Mouse (Mus musculus): ENCODE measurements around the gene U2af1l4. TPM values are rescaled to one million over a fixed set of nuclear protein-coding genes. Genes with fewer than 3 reads are reported as not detected.

The U2af1l4 gene
- total RNA-seq, 4 experiments from 2014 or later = 70.4 to 83.6 (median 73.1) TPM

DNA sequence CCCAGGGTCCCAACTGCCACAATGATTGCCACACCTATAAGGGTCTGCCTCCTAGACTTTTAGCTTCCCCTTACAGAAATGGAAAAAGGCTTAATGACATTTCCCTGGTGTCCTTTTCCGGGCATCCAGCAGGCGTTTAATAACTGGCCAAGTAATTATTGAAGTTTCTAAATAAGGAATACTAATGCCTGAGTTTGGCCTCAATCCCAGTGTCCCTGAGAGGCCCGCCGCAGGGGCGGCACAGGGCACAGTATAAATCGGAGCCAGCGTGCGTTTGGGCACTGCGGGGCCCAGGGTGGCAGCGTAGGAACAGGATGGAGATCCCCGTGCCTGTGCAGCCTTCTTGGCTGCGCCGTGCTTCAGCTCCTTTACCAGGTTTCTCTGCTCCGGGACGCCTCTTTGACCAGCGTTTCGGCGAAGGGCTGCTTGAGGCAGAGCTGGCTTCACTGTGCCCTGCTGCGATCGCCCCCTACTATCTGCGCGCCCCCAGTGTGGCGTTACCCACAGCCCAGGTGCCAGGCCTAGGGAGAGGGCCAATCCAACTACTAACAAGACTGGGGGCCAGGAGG, 10.0 kb upstream of the U2af1l4 start:
- peak; percentile 71 for DNase-seq

DNA sequence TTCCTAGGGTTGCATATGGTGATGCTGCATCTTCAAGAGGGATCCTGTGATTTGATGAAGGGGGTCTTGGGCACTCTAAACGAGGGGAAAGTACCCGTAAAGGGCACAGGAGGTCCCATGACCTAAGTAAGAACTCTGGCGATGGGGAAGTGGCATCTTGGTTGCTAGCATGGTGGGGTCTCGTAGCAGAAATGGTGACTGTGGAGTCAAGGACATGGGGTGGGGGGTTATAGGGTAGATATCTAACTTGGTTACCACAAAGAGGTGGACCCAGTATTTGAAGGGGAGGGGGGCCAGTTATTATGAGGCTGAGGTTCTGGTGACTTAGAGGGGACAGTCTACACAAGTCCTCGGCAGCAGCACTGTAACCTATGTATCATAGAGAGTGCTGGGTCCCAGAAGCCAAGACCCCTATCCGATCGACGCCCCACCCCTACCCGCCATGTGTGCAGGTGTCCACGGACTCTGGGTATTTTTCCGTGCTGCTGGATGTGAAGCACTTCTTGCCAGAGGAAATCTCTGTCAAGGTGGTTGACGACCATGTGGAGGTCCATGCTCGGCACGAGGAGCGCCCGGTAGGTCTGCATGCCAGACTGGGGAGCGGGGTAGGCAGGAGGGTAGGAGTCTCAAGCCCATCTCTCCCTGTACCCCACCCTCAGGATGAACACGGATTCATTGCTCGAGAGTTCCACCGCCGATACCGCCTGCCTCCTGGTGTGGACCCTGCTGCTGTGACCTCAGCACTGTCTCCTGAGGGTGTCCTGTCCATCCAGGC, 9.1 kb upstream of the U2af1l4 start:
- no peak for DNase-seq

DNA sequence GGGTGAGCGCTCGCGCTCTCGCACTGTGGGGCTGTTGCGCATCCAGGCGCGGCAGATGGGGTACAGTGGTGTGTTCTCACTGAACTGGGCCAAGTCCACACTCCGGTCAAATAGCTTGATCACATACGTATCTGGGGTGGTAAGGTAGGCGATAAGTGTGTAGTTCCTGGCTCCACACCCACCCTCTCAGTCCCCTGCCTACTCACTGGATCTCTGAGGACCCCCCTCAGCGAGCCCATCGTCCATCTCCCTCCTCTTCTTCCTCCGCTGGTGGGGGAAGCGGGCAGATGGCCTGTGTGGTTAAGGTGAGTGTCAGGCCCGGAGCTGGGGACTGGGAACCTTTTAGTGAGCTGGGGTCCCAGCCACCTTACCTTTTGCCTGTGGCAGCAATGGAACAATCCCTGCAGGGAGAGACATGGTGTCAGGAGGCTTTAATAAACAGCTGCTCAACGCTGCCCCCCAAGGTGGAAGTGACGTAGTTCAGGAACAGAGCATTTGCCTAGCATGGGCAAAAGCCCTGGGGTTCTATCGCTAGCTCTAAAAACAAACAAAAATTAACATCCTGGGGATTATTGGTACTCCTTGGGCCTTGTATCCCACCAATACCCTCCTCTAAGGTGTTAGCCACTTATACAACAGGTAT, 6.1 kb upstream of the U2af1l4 start:
- no peak for DNase-seq

DNA sequence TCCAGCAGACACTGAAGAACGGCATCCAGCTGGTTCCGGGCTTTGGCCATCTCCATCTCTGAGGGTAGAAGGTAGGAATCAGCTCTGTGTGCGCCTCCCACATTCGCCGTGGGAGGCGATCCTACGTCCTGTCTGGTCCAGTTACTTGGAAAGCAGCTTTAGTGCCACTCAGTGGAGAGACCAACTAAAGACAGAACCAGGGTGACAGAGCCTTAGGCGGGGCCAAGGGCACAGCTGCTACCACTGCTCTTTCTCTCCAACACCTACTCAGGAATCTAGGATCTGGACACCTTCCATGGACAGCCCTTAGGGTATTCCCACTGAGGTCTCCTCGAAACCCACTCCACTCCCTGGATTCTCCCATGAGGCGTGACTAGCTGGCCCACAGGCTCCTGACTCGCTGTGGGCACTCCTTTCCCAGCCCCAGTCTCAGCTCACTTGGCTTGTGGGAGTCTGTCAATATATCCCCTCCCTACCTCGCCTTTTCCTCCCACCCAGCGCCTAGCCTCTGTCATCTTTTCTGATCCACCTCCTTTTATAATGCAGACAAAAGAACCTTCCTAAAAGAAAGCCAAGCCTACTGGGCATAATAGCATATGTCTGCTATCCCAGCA, 5.1 kb upstream of the U2af1l4 start:
- no peak for DNase-seq

DNA sequence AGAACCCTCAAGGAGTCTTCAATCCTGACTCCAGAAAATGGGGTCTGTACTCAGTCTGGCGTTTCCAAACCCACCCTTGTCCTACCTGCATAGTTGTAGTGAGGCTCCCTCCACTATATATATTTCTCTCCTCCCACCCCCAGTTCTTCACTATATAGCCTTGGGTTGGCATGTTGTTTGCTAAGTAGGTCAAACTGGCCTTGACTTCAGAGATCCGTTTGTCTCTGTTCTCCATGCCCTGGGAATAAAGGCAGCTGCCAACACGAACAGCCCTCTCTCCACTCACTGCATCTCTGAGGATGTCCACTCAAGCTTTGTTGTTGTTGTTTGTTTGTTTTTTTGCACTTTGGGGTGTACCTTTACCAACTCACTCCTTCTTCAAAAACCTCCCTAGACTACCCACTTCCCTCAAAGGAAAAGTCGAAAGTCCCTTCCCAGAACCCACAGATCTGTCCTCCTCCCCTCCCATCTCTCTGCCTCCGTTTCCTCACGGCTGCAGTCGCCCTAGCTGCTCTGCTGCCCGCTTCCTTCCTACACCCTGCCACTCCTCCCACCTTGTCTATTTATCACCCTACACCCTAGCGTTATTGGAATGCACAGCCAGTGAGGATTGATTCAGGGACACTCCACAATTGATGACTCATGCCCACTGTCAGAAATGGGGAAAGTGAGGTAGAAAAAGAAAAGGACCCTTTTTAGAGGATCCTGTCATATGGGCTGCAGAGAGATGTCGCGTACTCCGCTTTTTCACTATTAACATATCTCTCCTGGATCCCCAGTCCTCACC, 4.3 kb upstream of the U2af1l4 start:
- no peak for DNase-seq

DNA sequence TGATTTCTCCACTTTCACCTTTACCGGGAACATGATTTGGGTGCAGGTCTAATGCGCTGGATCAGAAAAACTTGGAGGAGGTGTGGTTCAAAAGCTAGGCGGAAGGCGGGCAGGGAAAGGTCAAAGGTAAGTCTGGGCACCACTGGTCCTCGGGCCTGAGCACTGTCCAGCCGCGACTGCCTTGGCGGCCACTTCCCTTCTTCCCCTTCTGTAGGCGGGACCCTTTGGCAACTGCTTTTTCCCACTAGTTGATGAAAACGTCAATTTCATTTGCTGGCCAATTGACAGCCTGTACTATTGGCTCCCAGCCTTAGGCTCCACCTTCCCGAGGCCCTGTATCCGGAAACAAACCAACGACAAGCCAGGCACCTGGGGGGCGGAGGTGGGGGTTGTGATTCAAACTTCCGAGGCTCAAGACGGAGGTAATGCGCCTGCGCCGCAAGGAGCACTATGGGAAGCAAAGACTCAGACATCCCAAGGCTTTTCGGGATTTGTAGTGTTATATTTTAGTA, 3.6 kb upstream of the U2af1l4 start, which contains the start of gene Lin37:
Gene Lin37, minus strand, starts transcription at position 396 of the 512 bp plus-strand sequence.
- DNase-seq = peak; percentile 99

DNA sequence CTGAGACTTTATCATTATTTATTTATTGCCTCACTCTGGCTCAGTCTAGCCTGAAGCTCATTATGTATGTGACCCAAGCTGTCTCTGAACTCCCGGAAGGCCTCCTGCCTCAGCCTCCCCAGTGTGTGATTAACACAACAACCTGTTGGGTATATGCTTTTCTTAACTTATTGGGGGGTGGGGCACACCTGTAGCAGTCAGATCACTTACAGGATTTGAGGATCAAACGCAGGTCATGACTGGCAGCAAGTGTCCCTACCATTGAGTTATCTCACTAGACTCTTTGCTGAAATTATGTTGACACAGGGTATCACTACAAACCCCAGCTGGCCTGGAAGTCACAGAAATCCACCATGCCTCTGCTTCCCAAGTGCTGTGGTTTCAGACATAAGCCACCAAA, 2.8 kb upstream of the U2af1l4 start:
- DNase-seq = no peak

DNA sequence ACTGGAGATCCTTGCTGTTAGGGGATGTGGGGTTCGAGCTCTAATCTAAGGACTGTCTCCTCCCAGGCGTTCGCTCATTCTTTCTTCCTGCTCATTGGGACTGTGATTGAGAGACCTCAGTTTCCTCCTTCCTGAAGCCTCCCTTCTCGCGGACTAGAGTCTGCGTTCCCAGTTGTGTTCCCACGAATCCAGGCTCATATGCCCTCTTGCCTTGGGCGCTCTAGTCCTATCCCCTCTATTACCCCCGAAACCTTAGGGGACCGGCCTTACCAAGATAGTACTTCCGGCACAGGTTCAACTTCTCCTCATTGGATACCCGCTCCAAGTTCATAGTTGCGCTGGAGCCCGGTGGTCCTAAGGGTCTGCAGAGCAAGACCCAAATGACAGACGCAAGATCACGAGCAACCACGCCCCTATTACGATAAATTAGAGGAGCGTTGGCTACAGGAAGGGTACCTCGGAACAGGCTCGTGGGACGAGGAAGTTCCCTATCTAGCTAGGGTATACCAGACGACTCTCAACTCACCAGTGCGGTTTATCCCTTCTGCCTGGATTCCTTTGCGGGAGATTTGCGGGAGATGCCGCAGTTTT, 480 bp upstream of the U2af1l4 start:
- DNase-seq = no peak

DNA sequence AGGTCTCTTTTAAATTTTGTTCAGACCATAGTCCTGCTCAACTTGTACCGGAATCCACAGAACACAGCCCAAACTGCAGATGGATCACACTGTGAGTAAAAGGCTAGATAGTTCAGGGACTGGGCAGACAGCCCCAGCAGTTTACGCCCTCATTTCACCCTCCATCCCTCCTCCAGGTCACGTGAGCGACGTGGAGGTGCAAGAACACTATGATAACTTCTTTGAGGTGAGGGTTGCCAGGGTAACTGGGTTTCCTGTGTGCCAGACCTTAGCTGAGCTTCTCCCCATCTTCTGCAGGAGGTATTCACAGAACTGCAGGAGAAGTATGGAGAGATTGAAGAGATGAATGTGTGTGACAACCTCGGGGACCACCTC, 792 bp downstream of the U2af1l4 start:
- no peak for DNase-seq

DNA sequence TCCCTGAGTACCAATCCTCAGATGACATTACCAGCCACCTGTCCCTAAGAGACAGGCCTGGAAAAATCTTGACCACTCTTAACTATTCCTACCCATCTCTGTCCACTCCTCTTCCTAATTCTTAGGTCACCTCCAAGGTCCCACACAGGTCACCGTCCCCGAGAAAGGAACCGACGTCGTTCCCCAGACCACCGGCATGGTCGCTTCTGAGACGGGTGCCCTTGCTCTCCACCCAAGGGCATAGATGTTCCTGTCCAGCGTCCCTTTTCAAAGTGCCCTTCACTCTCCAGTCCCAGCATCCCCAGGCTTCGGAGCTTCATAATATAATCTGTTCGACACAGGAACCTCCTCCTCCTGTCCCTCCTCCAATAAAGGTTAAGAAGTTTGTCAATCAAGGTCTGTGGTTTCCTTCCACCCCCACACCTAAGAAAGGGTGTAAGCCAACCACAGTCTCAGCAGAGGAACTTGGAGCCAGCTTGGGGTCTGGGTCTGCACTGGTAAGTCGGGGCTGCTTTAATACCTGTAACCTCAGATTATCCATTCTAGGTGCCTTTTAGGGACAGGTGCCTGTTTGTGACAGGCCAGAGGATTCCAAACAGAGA, 2.0 kb downstream of the U2af1l4 start, which contains the start of gene Igflr1:
Gene Igflr1, plus strand, starts transcription at position 458 of the 602 bp plus-strand sequence.
- no peak for DNase-seq

DNA sequence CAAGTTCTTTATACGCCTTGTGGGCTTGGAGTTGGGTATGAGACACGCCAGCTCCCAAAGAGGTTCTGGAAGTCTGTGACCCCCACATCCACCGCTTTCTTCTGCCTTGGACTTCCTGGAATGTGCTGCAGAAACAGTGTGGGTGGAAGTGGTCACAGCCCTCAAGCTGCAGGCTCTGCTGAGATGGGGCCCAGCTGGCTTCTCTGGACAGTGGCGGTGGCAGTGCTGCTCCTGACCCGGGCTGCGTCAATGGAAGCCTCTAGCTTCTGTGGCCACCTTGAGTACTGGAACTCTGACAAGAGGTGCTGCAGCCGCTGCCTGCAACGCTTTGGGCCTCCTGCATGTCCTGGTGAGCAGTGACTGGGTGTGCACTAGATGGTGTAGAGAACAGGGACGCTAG, 2.9 kb downstream of the U2af1l4 start:
- no peak for DNase-seq

DNA sequence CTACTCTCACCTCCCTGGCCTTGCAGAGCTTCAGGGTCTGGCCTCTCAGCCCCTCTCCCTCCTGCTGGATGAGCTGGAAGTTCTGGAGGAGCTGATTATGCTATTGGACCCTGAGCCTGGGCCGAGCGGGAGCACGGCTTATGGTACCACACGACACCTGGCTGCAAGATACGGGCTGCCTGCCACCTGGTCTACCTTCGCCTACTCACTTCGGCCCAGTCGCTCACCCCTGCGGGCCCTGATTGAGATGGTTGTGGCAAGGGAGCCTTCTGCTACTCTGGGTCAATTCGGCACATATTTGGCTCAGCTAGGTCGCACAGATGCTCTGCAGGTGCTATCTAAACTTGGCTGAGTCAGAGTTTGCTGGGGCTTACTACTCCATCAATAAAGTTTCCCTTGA, 4.5 kb downstream of the U2af1l4 start:
- DNase-seq = no peak

DNA sequence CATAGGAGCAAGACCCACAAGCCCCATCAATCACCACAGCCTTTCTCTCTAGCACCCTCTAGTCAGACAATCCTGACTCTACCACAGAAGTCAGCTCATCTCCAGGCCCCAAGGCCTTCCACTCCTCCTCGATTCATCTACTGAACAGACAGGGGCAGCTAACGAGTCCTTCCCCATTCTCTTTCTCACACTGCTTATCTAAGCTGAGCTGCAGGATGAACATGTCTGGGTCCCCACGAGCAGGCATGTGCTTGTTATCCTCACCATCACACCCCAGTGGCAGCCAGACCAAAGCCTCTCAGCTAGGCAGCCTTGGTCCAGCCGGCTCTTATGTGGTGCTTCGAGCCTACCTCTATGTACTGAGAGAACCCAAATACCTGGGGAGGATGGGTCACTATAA, 9.3 kb downstream of the U2af1l4 start:
- DNase-seq = no peak

DNA sequence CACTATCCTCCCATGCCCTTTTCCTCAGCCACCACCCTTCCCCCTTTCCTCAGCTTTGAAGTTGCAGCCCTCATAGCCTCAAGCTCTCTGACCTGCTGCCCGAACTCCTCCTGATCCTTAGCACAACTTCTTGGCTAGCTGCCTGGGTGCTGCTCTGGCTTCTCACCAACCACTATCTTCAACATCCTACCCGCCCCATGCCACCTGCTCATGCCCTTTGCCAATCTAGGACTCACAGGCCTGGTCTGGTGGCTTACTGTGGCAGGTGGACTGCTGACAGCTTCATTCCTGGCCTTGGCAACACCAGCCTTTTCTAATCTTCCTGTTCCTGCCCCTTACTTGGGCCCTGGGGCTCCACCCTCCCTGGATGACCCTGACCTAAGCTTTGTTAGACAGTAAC, 9.9 kb downstream of the U2af1l4 start:
- DNase-seq = no peak

DNA sequence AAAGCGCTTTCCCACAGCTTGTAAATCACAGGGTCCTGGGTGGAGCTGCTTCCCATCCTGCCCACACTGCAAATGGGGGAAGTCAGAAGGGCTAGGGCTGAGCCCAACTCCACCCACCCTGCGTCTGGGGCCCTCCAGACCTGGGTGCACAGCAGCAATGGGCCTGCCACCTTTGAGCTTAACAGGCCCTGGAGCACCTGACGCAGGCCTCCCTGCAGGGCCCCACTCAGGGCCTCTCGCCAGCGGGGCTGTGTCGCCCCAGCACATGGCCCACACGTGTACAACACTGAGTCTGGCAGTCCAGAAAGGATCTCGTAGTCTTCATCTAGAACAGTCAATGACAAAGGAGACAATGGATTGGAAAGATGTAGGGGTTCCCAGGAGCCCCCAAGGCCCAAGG, 16.8 kb downstream of the U2af1l4 start:
- DNase-seq = no peak

DNA sequence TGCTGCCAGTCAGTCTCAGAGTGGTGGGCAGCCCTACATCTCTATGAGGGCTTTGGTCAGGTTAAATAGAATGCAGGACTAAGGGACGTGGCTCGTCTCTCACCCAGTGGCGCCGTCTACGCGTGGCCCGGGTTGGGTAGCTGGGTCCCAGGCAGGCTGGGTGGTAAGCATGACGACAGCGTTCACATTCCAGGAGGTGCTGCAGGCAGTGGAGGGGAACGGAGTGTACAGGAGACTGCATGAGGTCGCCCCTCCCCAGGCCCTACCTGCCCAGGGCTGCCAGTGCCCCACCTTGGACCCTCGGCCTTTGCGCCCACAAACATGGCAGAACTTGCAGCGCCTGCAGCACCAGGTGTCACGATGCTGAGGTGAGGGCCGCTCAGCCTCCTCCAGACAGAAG, 18.4 kb downstream of the U2af1l4 start:
- peak; percentile 11 for DNase-seq

DNA sequence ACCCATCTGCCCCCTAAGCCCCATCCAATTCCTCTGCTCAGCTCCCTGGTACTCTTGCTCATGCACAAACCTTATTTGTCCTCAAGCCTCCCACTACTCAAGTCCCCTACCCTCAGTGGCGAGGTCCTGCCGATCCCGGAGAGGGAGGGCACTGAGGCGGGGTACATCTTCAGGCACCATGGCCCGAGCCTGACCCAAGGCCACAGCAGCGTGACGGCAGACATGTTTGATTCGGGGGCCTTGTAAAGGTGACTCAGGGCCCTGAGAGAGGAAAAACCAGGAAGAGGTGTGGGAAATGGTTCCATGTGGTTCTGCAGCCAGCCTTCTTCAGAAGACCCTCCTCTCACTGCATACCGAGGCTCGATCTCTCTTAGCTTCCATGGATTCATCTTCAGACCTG, 21.2 kb downstream of the U2af1l4 start:
- DNase-seq = peak; percentile 21

DNA sequence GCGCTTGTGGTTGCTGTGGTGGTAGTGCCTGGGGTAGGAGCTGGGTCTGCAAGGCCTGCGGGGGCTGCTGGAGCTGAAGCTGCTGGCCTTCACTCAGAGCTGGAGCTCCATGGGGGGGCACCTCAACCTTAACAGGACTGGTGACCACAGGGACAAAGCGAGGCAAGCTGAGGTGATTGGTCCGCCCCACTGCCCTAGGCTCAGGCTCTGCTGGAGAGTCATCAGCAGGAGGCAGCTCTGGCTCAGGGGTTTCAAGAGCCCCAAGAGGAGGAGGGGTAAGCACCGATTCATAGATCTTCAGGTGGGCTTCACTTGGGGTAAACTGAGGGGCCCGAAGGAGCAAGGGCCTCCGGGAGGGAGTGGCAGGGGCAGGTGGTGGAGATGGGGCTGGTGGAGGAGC, 22.1 kb downstream of the U2af1l4 start:
- no peak for DNase-seq

DNA sequence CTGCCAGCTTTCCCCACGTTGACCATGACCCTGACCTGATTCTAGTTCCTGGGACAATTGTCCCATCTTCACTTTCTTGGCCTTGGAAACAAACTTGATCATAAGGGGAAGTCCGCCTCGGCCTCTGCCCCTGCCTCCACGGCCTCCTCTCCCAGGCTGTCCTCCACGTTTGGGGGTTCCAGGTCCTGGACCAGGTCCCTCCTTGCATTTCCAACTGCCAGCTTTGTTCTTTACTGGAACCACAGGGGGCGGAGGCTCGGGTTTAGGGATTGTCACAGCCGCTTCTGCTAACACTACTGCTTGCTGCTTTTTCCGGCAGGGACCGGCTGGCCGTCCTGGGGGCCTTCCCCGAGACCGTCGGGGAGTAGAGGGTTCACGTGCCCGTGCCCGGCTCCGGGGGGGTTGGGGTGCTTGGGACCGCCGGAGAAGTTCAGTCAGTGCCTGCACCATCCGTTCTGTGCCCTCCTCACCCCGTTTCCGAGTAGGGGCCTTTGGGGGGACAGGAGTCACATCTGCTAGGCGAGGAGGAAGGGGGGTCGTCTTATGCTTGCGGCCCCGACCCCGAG, 23.4 kb downstream of the U2af1l4 start:
- DNase-seq = no peak

DNA sequence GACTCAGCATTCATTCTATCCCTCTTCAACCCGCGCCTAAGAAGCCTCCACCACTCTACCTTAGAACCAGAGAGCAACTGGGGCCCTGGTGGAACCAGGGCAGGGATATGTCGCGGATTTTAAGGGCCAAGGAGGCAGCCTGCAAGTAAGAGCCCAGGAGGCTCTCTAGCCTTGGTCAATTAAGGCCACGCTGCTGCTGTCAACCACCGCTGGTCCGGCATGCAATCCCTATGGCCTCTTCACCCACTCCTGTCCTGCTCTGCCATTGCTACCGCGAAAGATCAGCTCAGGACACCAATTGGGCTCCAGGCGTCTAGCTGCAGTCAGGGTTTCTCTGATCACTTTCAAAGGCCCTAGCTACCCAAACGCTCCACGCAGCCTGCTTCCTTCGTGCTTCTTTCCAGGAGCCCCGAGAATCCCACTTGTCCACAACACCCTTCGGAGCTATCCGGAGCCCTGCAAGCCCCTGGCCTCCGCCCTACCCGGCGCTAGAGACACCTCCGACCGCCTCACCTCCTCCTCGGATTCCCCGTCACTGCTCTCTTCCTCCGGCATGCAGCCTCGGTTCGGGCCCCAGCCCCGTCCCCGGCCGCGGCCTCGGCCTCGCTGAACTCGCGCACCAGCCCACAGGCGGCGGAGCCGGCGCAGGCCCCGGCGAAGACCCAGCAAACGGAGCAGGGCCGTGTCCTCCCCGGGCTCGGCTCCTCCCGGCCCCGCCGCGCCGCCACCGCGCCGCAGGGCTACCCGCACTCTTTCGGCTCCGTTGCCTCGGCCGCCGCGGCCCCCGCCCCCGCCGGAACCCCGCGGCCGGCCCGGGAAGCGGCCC, 25.0 kb downstream of the U2af1l4 start:
- DNase-seq = no peak
